Mouse (Mus musculus) CH12.LX (cell line): ENCODE data around the gene Cdh22.

Experiments used
- CHD2 ChIP-seq: IDR thresholded peaks from 2 replicates; pipeline ENCODE4 v1.6.1; 2011; ENCODE audit warnings: low read length, improper control_type of control experiment
- CTCF ChIP-seq, 2 experiments: IDR thresholded peaks in 1 of 2; conservative IDR thresholded peaks in 1 of 2; 2 replicates each; pipeline ENCODE4 v1.5.1; 2011 to 2012; ENCODE audit warnings: low read depth in 2 of 2, low read length in 2 of 2, improper control_type of control experiment in 1 of 2, inconsistent platforms in 1 of 2, mild to moderate bottlenecking in 1 of 2, moderate library complexity in 1 of 2
- HCFC1 ChIP-seq: IDR thresholded peaks from 2 replicates; pipeline ENCODE4 v1.6.1; 2012; ENCODE audit warnings: low read depth, mild to moderate bottlenecking, inconsistent platforms, low read length, improper control_type of control experiment
- POLR2A ChIP-seq: IDR thresholded peaks from 2 replicates; pipeline ENCODE4 v1.6.1; 2011; ENCODE audit warnings: low read depth, mild to moderate bottlenecking, improper control_type of control experiment, low read length
- SIN3A ChIP-seq: IDR thresholded peaks from 2 replicates; pipeline ENCODE4 v1.6.1; 2012; ENCODE audit warnings: low read length, improper control_type of control experiment, inconsistent platforms
- UBTF ChIP-seq: IDR thresholded peaks from 2 replicates; pipeline ENCODE4 v1.6.1; 2012; ENCODE audit warnings: low read depth, mild to moderate bottlenecking, inconsistent platforms, low read length, improper control_type of control experiment, moderate library complexity
- ZC3H11A ChIP-seq: IDR thresholded peaks from 2 replicates; pipeline ENCODE4 v1.6.1; 2012; ENCODE audit warnings: low read depth, mild to moderate bottlenecking, inconsistent platforms, low read length, improper control_type of control experiment

GRCm38 (mm10) chr2:165078045-165078444 is 156.6 kb downstream of the Cdh22 start:
- TF ChIP-seq UBTF (no peak), POLR2A (no peak), SIN3A (no peak), HCFC1 (no peak), ZC3H11A (no peak), CTCF (conservative IDR thresholded peaks at IDR 0.05 in 1 of 2, IDR thresholded peaks at IDR 0.05 in 1 of 2; ENCODE audit: low read depth in 2 of 2, low read length in 2 of 2) (no peak), CHD2 (no peak)
